Comparison of ENCODE assay signal across 20 mouse cellular contexts in genomic region chr2:15146414-15146813, GRCm38 (mm10).
DNase-seq lines count a peak whose midpoint lies in the region; ATAC-seq and TF ChIP-seq lines count a peak whose summit lies in the region.
"Had no signal": no experiment of that assay in that cellular context is flagged by ENCODE, and none has a peak within 500 bp of the region (broad histone marks: within the 10 kb centered on the region; RNA-seq: fewer than 3 reads in every experiment).

No protein-coding gene starts in this region.

- no peaks in the 10 kb centered on the region for H3K36me3 ChIP-seq in kidney, adult 2 months (ENCODE audit: control insufficient read depth, insufficient read depth, low read length)
- no peaks in the 10 kb centered on the region for H3K36me3 ChIP-seq in liver, embryonic 16.5 days (ENCODE audit: control insufficient read depth, insufficient read depth)
- H3K36me3 ChIP-seq in liver, embryonic 12.5 days, result no peaks in the 10 kb centered on the region
- H3K36me3 ChIP-seq in small intestine, adult 2 months (ENCODE audit: control insufficient read depth, insufficient read depth, low read length), result no peaks in the 10 kb centered on the region
- no peaks in the 10 kb centered on the region for H3K36me3 ChIP-seq in stomach, embryonic 16.5 days (ENCODE audit: control insufficient read depth, insufficient read depth, low read length)
- H3K36me3 ChIP-seq: embryonic facial prominence, embryonic 10.5 days; heart, embryonic 13.5 days; hindbrain, embryonic 12.5 days had no signal

- H3K27ac ChIP-seq in kidney, adult 2 months (ENCODE audit: insufficient read depth, low read depth, low read length), result no peak overlapping the region
- H3K27ac ChIP-seq in liver, embryonic 16.5 days (ENCODE audit: low read length), result no peak overlapping the region
- no peak overlapping the region for H3K27ac ChIP-seq in liver, embryonic 12.5 days
- H3K27ac ChIP-seq in small intestine, adult 2 months (ENCODE audit: insufficient read depth, low read depth, low read length), result peak overlapping the region; percentile 64
- H3K27ac ChIP-seq in stomach, embryonic 16.5 days (ENCODE audit: low read length), result no peak overlapping the region
- H3K27ac ChIP-seq: embryonic facial prominence, embryonic 10.5 days; heart, embryonic 13.5 days; hindbrain, embryonic 12.5 days had no signal

- DNase-seq in kidney, adult 2 months, result peak; percentile 22
- DNase-seq in kidney, postnatal 25 days, result no peak
- no peak for DNase-seq in cerebellum, postnatal 36 days
- DNase-seq: adrenal gland, postnatal 14 days; cerebellum, adult 18-20 months; cerebellum, adult 9-11 months; gastrocnemius, postnatal 36 days; heart, adult 11 months; heart, postnatal 36 days had no signal

- no peak overlapping the region for H3K4me2 ChIP-seq in liver, embryonic 16.5 days (ENCODE audit: low read depth, low read length)
- H3K4me2 ChIP-seq in liver, embryonic 12.5 days, result no peak overlapping the region
- no peak overlapping the region for H3K4me2 ChIP-seq in stomach, embryonic 16.5 days (ENCODE audit: low read depth, low read length)
- H3K4me2 ChIP-seq: heart, embryonic 13.5 days; hindbrain, embryonic 12.5 days had no signal

- H3K4me1 ChIP-seq in kidney, adult 2 months (ENCODE audit: control insufficient read depth, insufficient read depth, low read length), result peaks cover 2% of the 10 kb centered on the region; the same call in 1 of the 2 replicates
- peaks cover 3% of the 10 kb centered on the region for H3K4me1 ChIP-seq in liver, embryonic 16.5 days (ENCODE audit: control insufficient read depth, low read depth, low read length)
- peaks cover 5% of the 10 kb centered on the region; the same call in 1 of the 2 replicates for H3K4me1 ChIP-seq in liver, embryonic 12.5 days
- peaks cover 15% of the 10 kb centered on the region; the same call in 1 of the 2 replicates for H3K4me1 ChIP-seq in small intestine, adult 2 months (ENCODE audit: control insufficient read depth, insufficient read depth, insufficient read length, low read length)
- H3K4me1 ChIP-seq in stomach, embryonic 16.5 days (ENCODE audit: control insufficient read depth, insufficient read depth, low read length), result no peaks in the 10 kb centered on the region
- H3K4me1 ChIP-seq: embryonic facial prominence, embryonic 10.5 days; heart, embryonic 13.5 days; hindbrain, embryonic 12.5 days had no signal

- H3K9me3 ChIP-seq in liver, embryonic 16.5 days (replicated peaks; ENCODE audit: control insufficient read depth, low read length), result no peaks in the 10 kb centered on the region
- H3K9me3 ChIP-seq in liver, embryonic 12.5 days (replicated peaks), result no peaks in the 10 kb centered on the region
- H3K9me3 ChIP-seq in stomach, embryonic 16.5 days (replicated peaks; ENCODE audit: control insufficient read depth, low read length), result no peaks in the 10 kb centered on the region
- H3K9me3 ChIP-seq: embryonic facial prominence, embryonic 10.5 days; heart, embryonic 13.5 days; hindbrain, embryonic 12.5 days had no signal

- TF ChIP-seq CTCF in kidney, adult 2 months (conservative IDR thresholded peaks at IDR 0.05; ENCODE audit: insufficient read depth, insufficient read length, low read depth, low read length), result no peak
- TF ChIP-seq CTCF in small intestine, adult 2 months (IDR thresholded peaks at IDR 0.05; ENCODE audit: extremely low read depth, insufficient read length, insufficient replicate concordance, low read depth, low read length), result no peak

- WGBS in kidney, adult 2 months, result 41% methylated on average over 1 of the region's 1 CpGs
- 68% methylated on average over 1 of the region's 1 CpGs for WGBS in liver, embryonic 16.5 days (ENCODE audit: insufficient replicate concordance)
- 72% methylated on average over 1 of the region's 1 CpGs for WGBS in liver, embryonic 12.5 days (ENCODE audit: insufficient replicate concordance)
- 15% methylated on average over 1 of the region's 1 CpGs for WGBS in small intestine, adult 2 months
- 40% methylated on average over 1 of the region's 1 CpGs for WGBS in stomach, embryonic 16.5 days

- no peak for TF ChIP-seq POLR2A in kidney, adult 2 months (IDR thresholded peaks at IDR 0.05; ENCODE audit: low read depth, low read length)
- no peak for TF ChIP-seq POLR2A in small intestine, adult 2 months (IDR thresholded peaks at IDR 0.05; ENCODE audit: low read depth, low read length)

- H3K27me3 ChIP-seq in kidney, adult 2 months (replicated peaks; ENCODE audit: control insufficient read depth, insufficient read depth, low read length), result no peaks in the 10 kb centered on the region
- H3K27me3 ChIP-seq in liver, embryonic 16.5 days (ENCODE audit: control insufficient read depth, insufficient read depth, low read depth, low read length), result no peaks in the 10 kb centered on the region
- H3K27me3 ChIP-seq in liver, embryonic 12.5 days (replicated peaks), result no peaks in the 10 kb centered on the region
- no peaks in the 10 kb centered on the region for H3K27me3 ChIP-seq in small intestine, adult 2 months (ENCODE audit: control insufficient read depth, insufficient read depth, low read length)
- H3K27me3 ChIP-seq in stomach, embryonic 16.5 days (ENCODE audit: control insufficient read depth, insufficient read depth, low read length), result no peaks in the 10 kb centered on the region
- H3K27me3 ChIP-seq: CH12.LX; heart, embryonic 13.5 days; hindbrain, embryonic 12.5 days had no signal

- no peak overlapping the region for H3K4me3 ChIP-seq in kidney, adult 2 months (ENCODE audit: insufficient read depth, low read depth, low read length)
- H3K4me3 ChIP-seq in liver, embryonic 16.5 days (ENCODE audit: low read depth, low read length), result no peak overlapping the region
- H3K4me3 ChIP-seq in liver, embryonic 12.5 days, result no peak overlapping the region
- no peak overlapping the region for H3K4me3 ChIP-seq in small intestine, adult 2 months (ENCODE audit: low read depth, low read length)
- no peak overlapping the region for H3K4me3 ChIP-seq in stomach, embryonic 16.5 days (replicated peaks; ENCODE audit: low read length)
- H3K4me3 ChIP-seq: embryonic facial prominence, embryonic 10.5 days; heart, embryonic 13.5 days; hindbrain, embryonic 12.5 days had no signal

- ATAC-seq in liver, embryonic 16.5 days (ENCODE audit: low read depth), result peak; percentile 48
- ATAC-seq in liver, embryonic 12.5 days, result no peak
- ATAC-seq in stomach, embryonic 16.5 days (ENCODE audit: insufficient read depth, low FRiP score), result peak; percentile 74; the same call in 1 of the 2 replicates
- ATAC-seq: activated CD4-positive, CD25-positive, alpha-beta regulatory T cell, adult 4 months; forebrain, embryonic 14.5 days; Patski had no signal

- H3K9ac ChIP-seq in liver, embryonic 16.5 days (ENCODE audit: low read depth, low read length), result no peak overlapping the region
- H3K9ac ChIP-seq in liver, embryonic 12.5 days, result no peak overlapping the region
- H3K9ac ChIP-seq in stomach, embryonic 16.5 days (ENCODE audit: low read length), result no peak overlapping the region
- H3K9ac ChIP-seq: heart, embryonic 13.5 days; hindbrain, embryonic 12.5 days had no signal
